ENCODE assay signal across 18 mouse cellular contexts in the genomic region with DNA sequence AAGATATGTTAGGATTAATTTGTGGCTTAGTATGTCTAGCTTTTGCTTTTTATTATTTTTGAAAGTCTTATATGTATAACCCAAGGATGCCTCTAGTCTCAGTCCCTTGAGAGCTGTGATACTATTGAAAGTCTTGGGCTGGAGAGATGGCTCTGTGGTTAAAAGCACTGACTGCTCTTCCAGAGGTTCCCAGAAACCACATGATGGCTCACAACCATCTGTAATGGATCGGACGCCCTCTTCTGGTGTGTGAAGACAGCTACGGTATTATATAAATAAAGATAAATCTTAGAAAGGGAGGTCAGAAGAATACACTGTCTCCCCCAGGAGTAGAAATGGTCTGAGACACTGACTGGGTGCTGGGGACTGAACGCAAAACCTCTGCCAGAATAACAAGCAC.
"Had no signal": no experiment of that assay in that cellular context is flagged by ENCODE, and none has a peak within 500 bp of the region (broad histone marks: within the 10 kb centered on the region; RNA-seq: fewer than 3 reads in every experiment).

No protein-coding gene starts in this region.

- H3K27me3 ChIP-seq: midbrain, embryonic 12.5 days; neural tube, embryonic 13.5 days; neural tube, embryonic 15.5 days had no signal

- H3K4me3 ChIP-seq: midbrain, embryonic 10.5 days; midbrain, embryonic 12.5 days; myocyte; neural tube, embryonic 13.5 days; neural tube, embryonic 15.5 days had no signal

- H3K27ac ChIP-seq: midbrain, embryonic 10.5 days; midbrain, embryonic 12.5 days; neural tube, embryonic 13.5 days; neural tube, embryonic 15.5 days had no signal

- H3K9ac ChIP-seq: lung, embryonic 14.5 days; midbrain, embryonic 12.5 days; neural tube, embryonic 13.5 days; neural tube, embryonic 15.5 days had no signal

- H3K4me1 ChIP-seq: midbrain, embryonic 10.5 days; midbrain, embryonic 12.5 days; neural tube, embryonic 13.5 days; neural tube, embryonic 15.5 days had no signal

- DNase-seq: lung, adult 18-20 months; lung, embryonic 14.5 days; lung, postnatal 10 days; lung, postnatal 4 days; midbrain, embryonic 14.5 days; retina, postnatal 1 day; right cerebral cortex, adult 18-20 months; right cerebral cortex, postnatal 25 days; right cerebral cortex, postnatal 4 days; spleen, adult 18-20 months; thymus, adult 2 months; thymus, postnatal 25 days; thymus, postnatal 4 days had no signal

- H3K9me3 ChIP-seq: midbrain, embryonic 10.5 days; midbrain, embryonic 12.5 days; neural tube, embryonic 13.5 days; neural tube, embryonic 15.5 days had no signal
